Mouse (Mus musculus): ENCODE measurements around the gene Daam1. TPM values are rescaled to one million over a fixed set of nuclear protein-coding genes. Genes with fewer than 3 reads are reported as not detected.

Gene Daam1
- polyA plus RNA-seq, 1 experiment from 2014 or later = 5.0 TPM

GRCm38 (mm10) chr12:71933989-71934645 is 103.2 kb downstream of the Daam1 start:
- Histone ChIP-seq H3K4me2 (ENCODE audit: low read length) (no peak overlapping the region), H3K9me3 (replicated peaks; ENCODE audit: low read length) (no peaks in the 10 kb centered on the region), H3K27ac (no peak overlapping the region), H3K4me1 (replicated peaks; ENCODE audit: insufficient read depth, low read length) (no peaks in the 10 kb centered on the region), H3K9ac (ENCODE audit: low read depth, low read length) (no peak overlapping the region), H3K27me3 (ENCODE audit: insufficient read depth, low read length) (no peaks in the 10 kb centered on the region), H3K4me3 (replicated peaks; ENCODE audit: low read depth, low read length) (no peak overlapping the region), H3K36me3 (ENCODE audit: insufficient read depth, low read length) (no peaks in the 10 kb centered on the region)
- DNase-seq (ENCODE audit: low spot score) (no peak), ATAC-seq (replicated peaks; ENCODE audit: low FRiP score, low read depth) (no peak)
- no peak for TF ChIP-seq CTCF (IDR thresholded peaks at IDR 0.05; ENCODE audit: low read depth)
- 70% methylated on average over 6 of the region's 6 CpGs for WGBS

- Histone ChIP-seq H3K9me3 (replicated peaks; ENCODE audit: low read length) (no peaks in the 10 kb centered on the region), H3K4me3 (replicated peaks; ENCODE audit: low read depth, low read length) (no peak overlapping the region), H3K9ac (ENCODE audit: low read depth, low read length) (no peak overlapping the region), H3K27ac (no peak overlapping the region), H3K4me2 (ENCODE audit: low read length) (no peak overlapping the region), H3K4me1 (replicated peaks; ENCODE audit: insufficient read depth, low read length) (no peaks in the 10 kb centered on the region), H3K27me3 (ENCODE audit: insufficient read depth, low read length) (no peaks in the 10 kb centered on the region), H3K36me3 (ENCODE audit: insufficient read depth, low read length) (no peaks in the 10 kb centered on the region)
- TF ChIP-seq CTCF (IDR thresholded peaks at IDR 0.05; ENCODE audit: low read depth) = no peak
- WGBS = 82% methylated on average over 1 of the region's 1 CpGs
- DNase-seq (ENCODE audit: low spot score) = no peak
- no peak for ATAC-seq (replicated peaks; ENCODE audit: low FRiP score, low read depth)
These were observed 105.8 kb downstream of the Daam1 start for GRCm38 (mm10) chr12:71936636-71937035.

- WGBS = 92% methylated on average over 5 of the region's 5 CpGs
- no peak overlapping the region for H3K9ac ChIP-seq (ENCODE audit: low read depth, low read length)
- no peaks in the 10 kb centered on the region for H3K9me3 ChIP-seq (replicated peaks; ENCODE audit: low read length)
- DNase-seq (ENCODE audit: low spot score) (no peak), ATAC-seq (replicated peaks; ENCODE audit: low FRiP score, low read depth) (no peak)
- H3K4me1 ChIP-seq (replicated peaks; ENCODE audit: insufficient read depth, low read length) = no peaks in the 10 kb centered on the region
- no peaks in the 10 kb centered on the region for H3K36me3 ChIP-seq (ENCODE audit: insufficient read depth, low read length)
- H3K4me3 ChIP-seq (replicated peaks; ENCODE audit: low read depth, low read length) = no peak overlapping the region
- no peaks in the 10 kb centered on the region for H3K27me3 ChIP-seq (ENCODE audit: insufficient read depth, low read length)
- no peak overlapping the region for H3K27ac ChIP-seq
- no peak overlapping the region for H3K4me2 ChIP-seq (ENCODE audit: low read length)
- no peak for TF ChIP-seq CTCF (IDR thresholded peaks at IDR 0.05; ENCODE audit: low read depth)
These were observed 107.6 kb downstream of the Daam1 start for GRCm38 (mm10) chr12:71938513-71938912.

- Histone ChIP-seq H3K9ac (ENCODE audit: low read depth, low read length) (no peak overlapping the region), H3K9me3 (replicated peaks; ENCODE audit: low read length) (no peaks in the 10 kb centered on the region), H3K4me1 (replicated peaks; ENCODE audit: insufficient read depth, low read length) (no peaks in the 10 kb centered on the region), H3K36me3 (ENCODE audit: insufficient read depth, low read length) (peaks cover 22% of the 10 kb centered on the region; the same call in 1 of the 2 replicates), H3K27me3 (ENCODE audit: insufficient read depth, low read length) (no peaks in the 10 kb centered on the region), H3K4me3 (replicated peaks; ENCODE audit: low read depth, low read length) (no peak overlapping the region), H3K4me2 (ENCODE audit: low read length) (no peak overlapping the region), H3K27ac (no peak overlapping the region)
- DNase-seq (ENCODE audit: low spot score) (no peak), ATAC-seq (replicated peaks; ENCODE audit: low FRiP score, low read depth) (no peak)
- 90% methylated on average over 5 of the region's 5 CpGs for WGBS
- no peak for TF ChIP-seq CTCF (IDR thresholded peaks at IDR 0.05; ENCODE audit: low read depth)
These were observed 110.4 kb downstream of the Daam1 start for GRCm38 (mm10) chr12:71941290-71941689.

GRCm38 (mm10) chr12:71943112-71943511 is 112.2 kb downstream of the Daam1 start:
- no peak for ATAC-seq (replicated peaks; ENCODE audit: low FRiP score, low read depth)

GRCm38 (mm10) chr12:71943646-71944045 is 112.8 kb downstream of the Daam1 start:
- Histone ChIP-seq H3K9me3 (replicated peaks; ENCODE audit: low read length) (no peaks in the 10 kb centered on the region), H3K9ac (ENCODE audit: low read depth, low read length) (no peak overlapping the region), H3K27me3 (ENCODE audit: insufficient read depth, low read length) (no peaks in the 10 kb centered on the region), H3K4me3 (replicated peaks; ENCODE audit: low read depth, low read length) (no peak overlapping the region), H3K4me2 (ENCODE audit: low read length) (no peak overlapping the region), H3K27ac (no peak overlapping the region), H3K4me1 (replicated peaks; ENCODE audit: insufficient read depth, low read length) (no peaks in the 10 kb centered on the region), H3K36me3 (ENCODE audit: insufficient read depth, low read length) (peaks cover 28% of the 10 kb centered on the region; the same call in 1 of the 2 replicates)
- TF ChIP-seq CTCF (IDR thresholded peaks at IDR 0.05; ENCODE audit: low read depth) = no peak
- WGBS = 79% methylated on average over 4 of the region's 4 CpGs
- DNase-seq (ENCODE audit: low spot score) = no peak
- ATAC-seq (replicated peaks; ENCODE audit: low FRiP score, low read depth) = no peak

More at GRCm38 (mm10) chr12:71943112-71943511, 112.2 kb downstream of the Daam1 start:
- no peak for DNase-seq (ENCODE audit: low spot score)
- H3K9me3 ChIP-seq (replicated peaks; ENCODE audit: low read length) = no peaks in the 10 kb centered on the region
- no peak overlapping the region for H3K27ac ChIP-seq
- peaks cover 27% of the 10 kb centered on the region; the same call in 1 of the 2 replicates for H3K36me3 ChIP-seq (ENCODE audit: insufficient read depth, low read length)
- 91% methylated on average over 9 of the region's 9 CpGs for whole genome bisulfite sequencing
- H3K4me1 ChIP-seq (replicated peaks; ENCODE audit: insufficient read depth, low read length) = no peaks in the 10 kb centered on the region
- H3K4me3 ChIP-seq (replicated peaks; ENCODE audit: low read depth, low read length) = no peak overlapping the region
- H3K27me3 ChIP-seq (ENCODE audit: insufficient read depth, low read length) = no peaks in the 10 kb centered on the region
- H3K4me2 ChIP-seq (ENCODE audit: low read length) = no peak overlapping the region
- no peak overlapping the region for H3K9ac ChIP-seq (ENCODE audit: low read depth, low read length)
- TF ChIP-seq CTCF (IDR thresholded peaks at IDR 0.05; ENCODE audit: low read depth) = no peak
